Mouse (Mus musculus): Measurements from ENCODE around the gene Olfr1512. TPM values are rescaled to one million over a fixed set of nuclear protein-coding genes. Genes with fewer than 3 reads are reported as not detected.

Olfr1512 gene
- not detected for polyA plus RNA-seq (2014; fragmentation: Illumina TruSeq; extraction: RNeasy Lipid Tissue Mini Kit (QIAGEN cat#74804); ENCODE audit: low read depth, low replicate concordance)

DNA sequence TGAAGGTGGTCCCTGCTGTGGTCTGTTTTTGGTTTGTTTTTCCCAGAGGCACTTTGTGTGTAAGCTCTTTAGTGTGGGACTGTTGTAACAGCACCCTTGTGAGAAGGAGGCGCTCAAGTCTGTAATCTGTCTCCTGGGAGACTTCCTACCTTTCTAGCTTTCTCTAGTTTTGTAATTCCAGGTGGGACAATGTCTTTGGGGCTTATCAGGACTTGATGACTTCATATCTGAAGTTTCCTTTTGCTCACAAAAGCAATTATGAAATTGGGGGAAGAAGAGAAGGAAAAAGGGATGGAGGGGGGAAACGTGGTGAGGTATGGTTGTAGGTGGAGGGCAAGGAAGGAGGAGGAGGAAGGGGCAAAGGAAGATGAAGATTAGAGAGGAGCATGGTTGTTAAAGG is at the start of gene Olfr1512:
Olfr1512 (minus strand) TSS at position 101 of the 400 bp plus-strand sequence.

DNA sequence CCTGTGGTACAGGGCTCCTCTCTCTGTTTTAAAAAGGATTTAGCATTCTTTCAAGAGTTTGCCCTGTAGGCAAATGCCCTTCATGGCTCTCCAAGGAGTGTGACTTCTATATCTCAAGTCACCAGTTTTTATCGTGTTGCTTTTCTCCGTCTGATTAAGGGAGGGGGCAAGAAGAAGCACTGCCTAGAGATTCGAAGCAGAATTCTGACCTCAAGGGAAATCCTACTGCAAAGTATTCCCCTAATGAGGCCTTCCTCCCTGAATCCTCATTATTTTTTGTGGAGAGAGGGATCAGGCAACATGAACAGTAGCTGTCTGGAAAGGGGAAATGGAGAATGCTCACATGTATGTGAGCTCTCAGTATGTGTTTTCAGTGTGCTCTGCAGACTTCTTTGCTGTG is 35.3 kb upstream of the Olfr1512 start, which contains the start of gene Olfr1510:
Olfr1510 (minus strand) TSS at position 101 of the 400 bp plus-strand sequence.

DNA sequence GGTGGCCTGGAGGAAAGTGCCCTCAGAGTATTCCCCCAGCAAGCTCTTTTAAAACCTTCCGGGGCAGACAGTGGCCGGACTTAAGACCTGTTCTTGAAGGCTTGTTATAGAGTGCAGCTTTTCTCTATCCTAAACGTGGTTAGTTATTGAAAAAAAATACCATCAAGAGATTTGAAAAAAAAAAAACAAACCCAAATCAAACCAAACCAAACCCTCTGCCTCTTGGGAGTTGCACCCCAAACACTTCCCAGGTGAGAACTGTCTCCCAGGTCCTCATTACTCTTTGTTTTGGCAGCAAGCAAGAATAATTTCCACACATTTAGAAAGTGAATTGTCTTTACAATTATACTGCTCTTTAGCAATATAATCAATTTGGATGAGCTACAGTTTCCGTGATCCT is 18.3 kb upstream of the Olfr1512 start, which contains the start of gene Olfr1511:
Olfr1511 (minus strand) TSS at position 101 of the 400 bp plus-strand sequence.

DNA sequence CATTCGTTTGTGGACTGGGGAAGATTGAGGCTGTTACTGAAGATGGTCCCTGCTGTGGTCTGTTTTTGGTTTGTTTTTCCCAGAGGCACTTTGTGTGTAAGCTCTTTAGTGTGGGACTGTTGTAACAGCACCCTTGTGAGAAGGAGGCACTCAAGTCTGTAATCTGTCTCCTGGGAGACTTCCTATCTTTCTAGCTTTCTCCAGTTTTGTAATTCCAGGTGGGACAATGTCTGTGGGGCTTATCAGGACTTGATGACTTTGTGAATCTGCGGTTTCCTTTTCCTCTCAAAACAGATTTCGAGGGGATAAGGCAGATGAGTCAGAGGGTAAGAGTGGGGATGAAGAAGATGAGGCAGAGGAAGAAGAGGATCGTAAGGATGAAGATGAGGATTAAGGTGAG is 22.7 kb downstream of the Olfr1512 start, which contains the start of gene Olfr1513:
Olfr1513 (minus strand) TSS at position 101 of the 400 bp plus-strand sequence.

DNA sequence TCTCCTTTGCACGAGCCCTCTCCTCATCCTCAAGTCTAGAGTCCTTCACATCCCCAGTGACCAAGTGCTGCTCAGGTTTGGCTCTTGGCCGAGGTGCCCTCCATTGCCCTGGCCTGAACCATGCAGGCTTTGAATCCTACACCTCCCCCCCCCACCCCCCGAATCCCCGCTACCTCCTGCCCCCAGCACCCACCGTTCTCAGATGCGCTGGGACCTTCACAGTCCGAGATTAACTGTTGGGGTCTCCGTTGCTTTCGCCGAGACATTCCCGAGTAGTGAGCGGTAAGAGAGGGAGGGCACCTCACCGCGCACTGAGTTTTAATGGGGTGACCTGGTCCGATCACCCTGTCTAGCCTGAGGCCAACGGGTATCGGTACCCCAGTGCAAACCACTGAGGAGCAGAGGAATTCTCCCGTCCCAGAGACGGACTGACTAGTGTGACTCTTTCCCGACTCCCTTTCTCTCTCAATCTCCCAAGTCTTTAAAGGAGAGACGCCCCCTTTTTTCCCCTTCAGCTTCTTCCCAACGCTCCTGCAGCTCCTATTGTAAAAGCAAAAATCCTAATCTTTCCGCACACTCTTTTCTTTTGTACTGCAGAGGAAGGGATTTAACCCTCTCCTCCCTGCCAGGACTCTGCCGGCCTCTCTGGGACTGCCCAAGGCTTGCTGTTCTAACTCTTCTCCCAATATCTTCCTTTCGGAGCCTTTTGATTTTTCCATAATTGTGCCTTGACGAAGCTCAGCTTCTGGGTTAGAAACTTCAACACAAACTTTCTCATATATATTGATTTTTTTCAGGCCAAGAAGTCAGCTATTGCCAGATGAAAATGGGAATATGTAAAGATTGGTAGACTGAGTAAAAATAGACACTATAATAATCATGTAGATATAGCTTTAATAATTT is 50.8 kb downstream of the Olfr1512 start, which contains the start of gene Sall2:
Sall2 (minus strand) TSS at position 853 of the 903 bp plus-strand sequence.

Other genes starting within 250 kb of the Olfr1512 start
- 46.9 TPM for gene Supt16, start 181.8 kb downstream of the Olfr1512 start, polyA plus RNA-seq (2014; fragmentation: Illumina TruSeq; extraction: RNeasy Lipid Tissue Mini Kit (QIAGEN cat#74804); ENCODE audit: low read depth, low replicate concordance)
- gene Chd8, start 121.4 kb downstream of the Olfr1512 start, polyA plus RNA-seq (2014; fragmentation: Illumina TruSeq; extraction: RNeasy Lipid Tissue Mini Kit (QIAGEN cat#74804); ENCODE audit: low read depth, low replicate concordance) = 31.1 TPM
- 28.7 TPM for gene Tox4, start 100.0 kb downstream of the Olfr1512 start, polyA plus RNA-seq (2014; fragmentation: Illumina TruSeq; extraction: RNeasy Lipid Tissue Mini Kit (QIAGEN cat#74804); ENCODE audit: low read depth, low replicate concordance)
- 11.9 TPM for gene Rab2b, start 99.6 kb downstream of the Olfr1512 start, polyA plus RNA-seq (2014; fragmentation: Illumina TruSeq; extraction: RNeasy Lipid Tissue Mini Kit (QIAGEN cat#74804); ENCODE audit: low read depth, low replicate concordance)
- 31.8 TPM for gene Mettl3, start 74.0 kb downstream of the Olfr1512 start, polyA plus RNA-seq (2014; fragmentation: Illumina TruSeq; extraction: RNeasy Lipid Tissue Mini Kit (QIAGEN cat#74804); ENCODE audit: low read depth, low replicate concordance)
- 10.5 TPM for gene Sall2, start 50.4 kb downstream of the Olfr1512 start, polyA plus RNA-seq (2014; fragmentation: Illumina TruSeq; extraction: RNeasy Lipid Tissue Mini Kit (QIAGEN cat#74804); ENCODE audit: low read depth, low replicate concordance)
- not detected for gene Olfr1513, start 22.8 kb downstream of the Olfr1512 start, polyA plus RNA-seq (2014; fragmentation: Illumina TruSeq; extraction: RNeasy Lipid Tissue Mini Kit (QIAGEN cat#74804); ENCODE audit: low read depth, low replicate concordance)
- gene Olfr1511, start 18.2 kb upstream of the Olfr1512 start, polyA plus RNA-seq (2014; fragmentation: Illumina TruSeq; extraction: RNeasy Lipid Tissue Mini Kit (QIAGEN cat#74804); ENCODE audit: low read depth, low replicate concordance) = not detected
- gene Olfr1510, start 35.2 kb upstream of the Olfr1512 start, polyA plus RNA-seq (2014; fragmentation: Illumina TruSeq; extraction: RNeasy Lipid Tissue Mini Kit (QIAGEN cat#74804); ENCODE audit: low read depth, low replicate concordance) = not detected
- gene Olfr1509, start 63.8 kb upstream of the Olfr1512 start, polyA plus RNA-seq (2014; fragmentation: Illumina TruSeq; extraction: RNeasy Lipid Tissue Mini Kit (QIAGEN cat#74804); ENCODE audit: low read depth, low replicate concordance) = not detected
- not detected for gene Olfr1508, start 88.3 kb upstream of the Olfr1512 start, polyA plus RNA-seq (2014; fragmentation: Illumina TruSeq; extraction: RNeasy Lipid Tissue Mini Kit (QIAGEN cat#74804); ENCODE audit: low read depth, low replicate concordance)
- gene Olfr1507, start 116.6 kb upstream of the Olfr1512 start, polyA plus RNA-seq (2014; fragmentation: Illumina TruSeq; extraction: RNeasy Lipid Tissue Mini Kit (QIAGEN cat#74804); ENCODE audit: low read depth, low replicate concordance) = not detected

Measured in kidney, adult 10 weeks (tissue).